ENCODE assay signal across 11 mouse cellular contexts in the genomic region with DNA sequence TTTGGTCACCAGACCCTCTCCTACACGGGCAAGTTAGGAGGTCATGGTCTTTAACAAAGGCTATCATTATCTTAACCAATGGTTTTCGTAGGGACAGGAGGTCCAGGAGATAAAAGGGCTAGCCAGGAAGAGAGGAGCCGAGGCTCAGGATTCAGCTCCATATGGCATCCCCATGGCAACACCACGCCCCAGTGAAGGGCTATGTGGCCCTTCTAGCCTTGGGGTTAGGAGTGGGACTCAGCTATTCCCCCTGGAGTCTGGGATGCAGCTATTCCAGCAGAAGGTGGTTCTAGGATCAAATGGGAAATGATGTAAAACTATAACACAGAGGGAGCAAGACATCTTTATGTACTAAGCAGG.
A peak's percentile ranks its signal among the peaks of the same experiment; 100 is the strongest.
DNase-seq lines count a peak whose midpoint lies in the region; ATAC-seq and TF ChIP-seq lines count a peak whose summit lies in the region.
"Had no signal": no experiment of that assay in that cellular context is flagged by ENCODE, and none has a peak within 500 bp of the region (broad histone marks: within the 10 kb centered on the region; RNA-seq: fewer than 3 reads in every experiment).

No protein-coding gene starts in this region.

- no peaks in the 10 kb centered on the region for H3K9me3 ChIP-seq in liver, embryonic 11.5 days (ENCODE audit: control insufficient read depth, low read length)
- peaks cover 16% of the 10 kb centered on the region for H3K9me3 ChIP-seq in limb, embryonic 12.5 days
- H3K9me3 ChIP-seq in neural tube, embryonic 13.5 days = 0 out of 2 replicates have a peak, but pooled peaks cover 4% of the 10 kb centered on the region
- H3K9me3 ChIP-seq: embryonic facial prominence, embryonic 15.5 days had no signal

- TF ChIP-seq CTCF in gastrocnemius, adult 2 months (IDR thresholded peaks at IDR 0.05) = no peak

- ATAC-seq in liver, embryonic 11.5 days (replicated peaks; ENCODE audit: low FRiP score) = peak; percentile 34; the same call in 1 of the 2 replicates
- peak; percentile 23; the same call in 1 of the 2 replicates for ATAC-seq in limb, embryonic 12.5 days (ENCODE audit: insufficient number of reproducible peaks, insufficient read depth, low FRiP score, low TSS enrichment, low read depth)
- ATAC-seq in neural tube, embryonic 13.5 days (ENCODE audit: low read depth) = 0 out of 2 replicates have a peak, but pooled peaks have one; percentile 30
- no peak for ATAC-seq in granulocyte monocyte progenitor cell, adult 5-6 weeks (replicated peaks; ENCODE audit: poor library complexity, severe bottlenecking)

- no peak overlapping the region for H3K27ac ChIP-seq in liver, embryonic 11.5 days (ENCODE audit: low read depth, low read length)
- no peak overlapping the region for H3K27ac ChIP-seq in limb, embryonic 12.5 days
- no peak overlapping the region for H3K27ac ChIP-seq in neural tube, embryonic 13.5 days (replicated peaks)
- H3K27ac ChIP-seq in gastrocnemius, adult 2 months = no peak overlapping the region
- H3K27ac ChIP-seq: embryonic facial prominence, embryonic 15.5 days; liver, embryonic 14.5 days had no signal

- H3K27me3 ChIP-seq in liver, embryonic 11.5 days (replicated peaks; ENCODE audit: control insufficient read depth, insufficient read depth, low read length) = no peaks in the 10 kb centered on the region
- peaks cover 47% of the 10 kb centered on the region for H3K27me3 ChIP-seq in limb, embryonic 12.5 days
- peaks cover 11% of the 10 kb centered on the region for H3K27me3 ChIP-seq in neural tube, embryonic 13.5 days
- H3K27me3 ChIP-seq: embryonic facial prominence, embryonic 15.5 days; Patski had no signal

- DNase-seq in embryo, embryonic 10 days (ENCODE audit: low spot score) = peak; percentile 14
- DNase-seq in embryo, embryonic 11 days = no peak
- no peak for DNase-seq in liver, embryonic 11.5 days (ENCODE audit: low spot score)
- no peak for DNase-seq in liver
- DNase-seq in gastrocnemius, adult 2 months = no peak

- intact Hi-C loops in gastrocnemius, adult 2 months (cut with DNase I) = no loop called here

- 0 out of 2 replicates have a peak, but pooled peaks cover 2% of the 10 kb centered on the region for H3K4me1 ChIP-seq in liver, embryonic 11.5 days (replicated peaks; ENCODE audit: control insufficient read depth, insufficient read depth, low read length)
- H3K4me1 ChIP-seq in limb, embryonic 12.5 days (replicated peaks) = peaks cover 17% of the 10 kb centered on the region
- 0 out of 2 replicates have a peak, but pooled peaks cover 11% of the 10 kb centered on the region for H3K4me1 ChIP-seq in neural tube, embryonic 13.5 days (replicated peaks)

- 23% methylated on average over 4 of the region's 4 CpGs for WGBS in liver, embryonic 11.5 days
- WGBS in limb, embryonic 12.5 days = 6% methylated on average over 4 of the region's 4 CpGs
- 3% methylated on average over 4 of the region's 4 CpGs for WGBS in neural tube, embryonic 13.5 days

- H3K4me3 ChIP-seq in liver, embryonic 11.5 days (ENCODE audit: low read depth, low read length) = no peak overlapping the region
- H3K4me3 ChIP-seq in limb, embryonic 12.5 days (replicated peaks) = no peak overlapping the region
- H3K4me3 ChIP-seq in neural tube, embryonic 13.5 days = no peak overlapping the region
- no peak overlapping the region for H3K4me3 ChIP-seq in gastrocnemius, adult 2 months
- H3K4me3 ChIP-seq: embryonic facial prominence, embryonic 15.5 days had no signal

- no peak overlapping the region for H3K4me2 ChIP-seq in liver, embryonic 11.5 days
- H3K4me2 ChIP-seq in limb, embryonic 12.5 days = no peak overlapping the region
- H3K4me2 ChIP-seq in neural tube, embryonic 13.5 days = no peak overlapping the region

- no peak overlapping the region for H3K9ac ChIP-seq in liver, embryonic 11.5 days (ENCODE audit: low read depth, low read length)
- no peak overlapping the region; the same call in 1 of the 2 replicates for H3K9ac ChIP-seq in limb, embryonic 12.5 days (replicated peaks)
- H3K9ac ChIP-seq in neural tube, embryonic 13.5 days = peak overlapping the region; percentile 10; the same call in 1 of the 2 replicates
- H3K9ac ChIP-seq: embryonic facial prominence, embryonic 15.5 days; liver, embryonic 14.5 days had no signal

- no peaks in the 10 kb centered on the region for H3K36me3 ChIP-seq in liver, embryonic 11.5 days (ENCODE audit: control insufficient read depth, insufficient read depth, low read length)
- H3K36me3 ChIP-seq in limb, embryonic 12.5 days = 0 out of 2 replicates have a peak, but pooled peaks cover 2% of the 10 kb centered on the region
- H3K36me3 ChIP-seq in neural tube, embryonic 13.5 days = no peaks in the 10 kb centered on the region
